Mouse (Mus musculus) WW6 (cell line): ENCODE results near the gene Ifrd2.
A peak's percentile ranks its signal among the peaks of the same experiment; 100 is the strongest.

Source experiments
- DNase-seq: peaks from one replicate; pipeline ENCODE4 v3.0.0-alpha.2; 2013; ENCODE audit warnings: low read depth, low spot score

The Ifrd2 gene

DNA sequence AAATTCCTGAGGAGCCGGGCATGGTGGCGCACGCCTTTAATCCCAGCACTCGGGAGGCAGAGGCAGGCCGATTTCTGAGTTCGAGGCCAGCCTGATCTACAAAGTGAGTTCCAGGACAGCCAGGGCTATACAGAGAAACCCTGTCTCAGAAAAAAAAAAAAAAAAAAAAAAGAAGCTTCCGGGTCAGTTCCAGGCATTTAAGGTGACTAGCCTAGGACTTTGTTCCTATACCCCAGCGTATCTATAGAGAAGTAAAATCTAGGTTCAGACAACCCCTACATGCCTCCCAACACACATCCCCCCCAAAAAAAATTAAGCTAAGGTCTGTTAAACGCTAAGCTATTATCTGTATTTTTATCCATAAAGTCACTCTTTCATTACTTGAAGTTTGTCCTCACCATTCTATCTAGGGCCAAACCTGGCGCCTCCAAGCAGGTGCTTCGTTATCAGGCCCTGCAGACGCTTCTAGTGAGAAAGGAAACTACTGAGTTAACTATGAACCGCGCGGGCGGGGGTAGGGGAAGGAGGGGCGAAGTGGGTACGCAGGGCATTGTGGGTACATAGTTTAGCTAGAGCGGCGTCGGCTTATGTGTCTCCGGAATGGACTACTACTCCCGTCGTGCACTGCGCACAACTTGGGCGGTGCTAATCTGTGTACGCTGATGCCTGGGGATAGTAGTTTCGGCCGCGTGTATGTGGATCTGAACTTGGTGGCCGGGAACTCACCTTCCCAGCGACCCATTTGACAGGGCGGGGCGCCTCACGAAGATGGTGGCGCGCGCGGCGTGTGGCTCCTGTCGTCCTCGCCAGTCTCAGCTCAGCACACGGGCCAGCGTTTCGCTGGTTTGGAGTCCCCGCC is at the start of gene Ifrd2:
TSS of gene Ifrd2 (plus strand) at position 669 of the 859 bp plus-strand sequence.
- DNase-seq = peak; percentile 95

DNA sequence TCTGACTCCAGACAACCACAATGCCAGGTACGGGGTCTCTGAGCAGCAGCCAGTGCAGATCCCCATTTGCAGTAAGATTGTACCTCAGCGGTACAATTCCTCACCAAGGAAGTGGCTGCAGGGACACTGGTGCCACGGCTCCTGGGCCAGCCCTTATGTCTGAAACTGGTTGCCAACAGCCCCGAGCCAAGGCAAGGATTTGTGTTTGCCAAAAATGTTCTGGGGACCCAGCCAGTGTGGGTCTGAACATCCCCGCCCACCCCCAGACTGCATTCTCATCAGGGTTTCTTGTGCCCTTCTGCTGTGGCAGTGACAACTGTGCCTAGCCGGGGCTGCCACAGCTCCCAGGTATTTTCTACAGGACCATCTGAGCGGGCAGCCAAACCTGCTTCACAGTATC is 49.2 kb upstream of the Ifrd2 start:
- no peak for DNase-seq

- no peak for DNase-seq
Measured at GRCm38 (mm10) chr9:107538711-107539110, 48.7 kb upstream of the Ifrd2 start.

DNA sequence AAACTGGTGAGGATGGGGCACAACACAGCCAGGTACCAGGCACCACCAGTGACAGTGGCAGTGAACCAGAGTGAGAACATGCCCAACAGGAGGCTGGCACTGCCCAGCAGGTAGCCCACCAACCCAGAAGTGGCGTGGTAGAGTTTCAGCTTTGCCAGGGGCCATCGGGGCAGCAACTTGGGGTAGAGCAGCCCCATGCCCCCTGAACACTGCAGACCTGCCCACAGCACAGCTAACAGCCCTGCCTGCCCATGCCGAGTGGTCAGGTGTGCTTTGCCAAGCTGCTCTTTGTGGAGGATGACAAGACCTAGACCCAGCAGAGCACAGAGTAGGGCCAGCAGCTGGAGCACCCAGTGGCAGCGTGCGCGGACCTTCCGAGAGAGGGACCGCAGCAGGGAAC is 47.5 kb upstream of the Ifrd2 start:
- DNase-seq = no peak

GRCm38 (mm10) chr9:107540420-107540819 is 47.0 kb upstream of the Ifrd2 start:
- DNase-seq = no peak

DNA sequence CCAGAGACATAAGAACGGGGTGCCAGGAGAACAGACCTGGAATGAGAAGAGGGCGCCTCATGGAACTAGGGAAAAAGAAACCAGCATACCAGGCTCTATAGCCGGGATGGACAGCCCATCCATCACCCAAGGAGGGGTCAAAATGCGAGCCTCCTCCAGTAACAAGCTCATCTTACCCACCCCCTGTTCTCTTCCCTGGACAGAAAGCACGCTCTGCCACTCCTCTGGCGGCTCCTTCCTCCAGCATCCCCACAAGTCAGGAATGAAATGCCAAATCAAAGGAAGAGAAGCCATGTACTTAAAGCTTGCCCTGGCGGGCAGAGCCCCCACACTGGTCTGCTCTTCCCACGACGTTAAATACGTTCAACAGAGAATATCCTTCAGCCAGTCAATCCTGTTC is 46.4 kb upstream of the Ifrd2 start:
- DNase-seq = no peak

DNA sequence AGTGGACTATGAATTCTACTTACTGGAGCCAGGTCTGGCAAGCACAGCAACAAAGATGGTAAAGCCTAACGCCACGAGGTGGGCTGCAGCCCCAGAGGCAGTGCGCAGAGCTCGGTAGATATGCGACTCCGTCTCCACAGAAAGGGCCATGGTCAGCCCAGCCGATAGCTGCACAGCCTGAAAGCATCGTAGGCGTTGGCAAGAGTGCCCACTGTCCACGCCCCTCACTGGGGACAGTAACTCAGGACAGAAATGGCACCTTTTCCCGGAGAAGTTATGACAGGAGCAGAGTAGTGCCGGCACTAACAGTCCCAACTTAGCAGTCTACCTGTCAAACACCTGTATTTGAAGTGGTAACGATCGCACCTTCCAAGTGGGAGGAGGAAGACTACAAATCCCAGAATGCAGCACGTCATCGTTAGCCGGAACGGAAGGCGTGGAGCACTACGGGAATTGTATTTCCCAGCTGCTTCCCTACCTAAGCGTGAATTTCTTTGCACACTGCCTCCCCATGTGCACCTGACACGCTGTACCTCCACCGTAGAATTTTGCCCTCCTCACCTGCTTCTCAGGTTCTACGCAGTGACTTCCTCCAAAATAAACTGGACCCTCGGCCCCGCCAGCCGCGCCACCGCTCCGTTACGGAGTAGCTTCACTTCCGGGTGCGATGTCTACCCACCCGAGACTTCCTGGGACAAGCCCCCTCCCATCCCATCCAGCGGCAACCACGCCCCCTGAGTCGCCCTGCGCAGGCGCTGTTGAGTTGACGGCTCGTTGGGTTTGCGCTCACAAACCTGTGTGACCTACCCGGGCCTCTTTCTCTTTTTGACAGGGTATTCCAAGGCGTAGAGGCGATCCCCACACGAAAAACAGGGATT is 45.7 kb upstream of the Ifrd2 start, which contains the start of the genes Cyb561d2 and Nprl2:
TSS of gene Cyb561d2 (minus strand) at position 720 of the 878 bp plus-strand sequence.
TSS of gene Nprl2 (plus strand) at position 753 of the 878 bp plus-strand sequence.
- DNase-seq = peak; percentile 86

- DNase-seq = no peak
Measured at GRCm38 (mm10) chr9:107542352-107542686, 45.1 kb upstream of the Ifrd2 start.

GRCm38 (mm10) chr9:107542721-107543120 is 44.7 kb upstream of the Ifrd2 start:
- no peak for DNase-seq

- DNase-seq = no peak
Measured at GRCm38 (mm10) chr9:107543299-107543698, 44.1 kb upstream of the Ifrd2 start.

- DNase-seq = no peak
Measured at GRCm38 (mm10) chr9:107544196-107544700, 43.2 kb upstream of the Ifrd2 start.

- DNase-seq = no peak
Measured at GRCm38 (mm10) chr9:107544729-107545128, 42.7 kb upstream of the Ifrd2 start.

GRCm38 (mm10) chr9:107545199-107545598 is 42.2 kb upstream of the Ifrd2 start:
- DNase-seq = no peak

DNA sequence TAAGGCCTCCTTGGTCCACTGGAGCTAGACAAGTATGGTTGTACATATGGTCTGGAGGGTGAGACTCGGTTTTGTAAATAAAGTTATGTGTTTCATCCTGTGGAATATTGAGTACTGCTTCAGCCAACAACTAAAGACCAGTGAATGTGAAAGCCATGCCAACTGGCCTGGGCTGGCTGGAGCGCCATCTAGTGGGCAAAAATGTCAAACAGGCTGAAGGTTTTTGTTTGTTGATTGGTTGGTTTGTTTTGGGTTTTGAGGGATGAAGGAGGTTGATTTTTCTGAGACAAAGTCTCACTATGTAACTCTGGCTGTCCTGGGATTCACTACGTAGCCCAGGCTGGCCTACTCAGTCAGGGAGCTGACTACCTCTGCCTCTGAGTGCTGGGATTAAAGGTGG is 41.8 kb upstream of the Ifrd2 start:
- DNase-seq = no peak

GRCm38 (mm10) chr9:107547026-107547425 is 40.4 kb upstream of the Ifrd2 start, which contains the start of gene Zmynd10:
Gene Zmynd10, plus strand, starts transcription at chr9:107547298.
- no peak for DNase-seq

DNA sequence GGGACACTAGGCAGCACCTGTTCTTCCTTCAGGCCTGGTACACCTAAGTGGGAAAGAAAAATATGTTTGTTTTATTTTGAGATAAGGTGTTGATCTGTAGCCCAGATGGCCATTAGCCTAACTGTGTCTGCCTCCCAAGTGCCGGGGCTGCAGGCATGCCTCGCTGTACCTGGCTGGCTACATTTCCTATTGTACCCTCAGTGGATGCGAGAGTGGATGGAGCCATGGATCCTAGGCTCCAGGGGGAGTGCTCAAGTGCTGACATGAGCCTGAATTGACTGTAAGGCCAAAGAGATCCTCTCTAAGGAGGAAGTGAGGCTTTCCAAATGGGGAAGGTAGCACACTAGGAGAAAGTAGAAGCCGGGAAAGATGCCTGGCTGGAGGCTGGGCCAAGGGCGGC is 39.5 kb upstream of the Ifrd2 start:
- no peak for DNase-seq

GRCm38 (mm10) chr9:107548820-107549219 is 38.6 kb upstream of the Ifrd2 start:
- DNase-seq = no peak

GRCm38 (mm10) chr9:107549297-107550074 is 38.0 kb upstream of the Ifrd2 start:
- no peak for DNase-seq

GRCm38 (mm10) chr9:107550491-107551116 is 36.8 kb upstream of the Ifrd2 start:
- no peak for DNase-seq

- no peak for DNase-seq
Measured at GRCm38 (mm10) chr9:107551117-107551889, 36.1 kb upstream of the Ifrd2 start, which contains the start of gene Rassf1. Gene Rassf1, plus strand, starts transcription at chr9:107551555.
